Mouse (Mus musculus): ENCODE data around the gene Trank1. TPM values are rescaled to one million over a fixed set of nuclear protein-coding genes. Genes with fewer than 3 reads are reported as not detected.

The Trank1 gene
- polyA plus RNA-seq, 1 experiment from 2014 or later = 12.5 TPM

GRCm38 (mm10) chr9:111439836-111440201 lies 128.3 kb downstream of the Trank1 start:
- 57% methylated on average over 8 of the region's 8 CpGs for WGBS
- H3K27ac ChIP-seq (ENCODE audit: low read length) = no peak overlapping the region

DNA sequence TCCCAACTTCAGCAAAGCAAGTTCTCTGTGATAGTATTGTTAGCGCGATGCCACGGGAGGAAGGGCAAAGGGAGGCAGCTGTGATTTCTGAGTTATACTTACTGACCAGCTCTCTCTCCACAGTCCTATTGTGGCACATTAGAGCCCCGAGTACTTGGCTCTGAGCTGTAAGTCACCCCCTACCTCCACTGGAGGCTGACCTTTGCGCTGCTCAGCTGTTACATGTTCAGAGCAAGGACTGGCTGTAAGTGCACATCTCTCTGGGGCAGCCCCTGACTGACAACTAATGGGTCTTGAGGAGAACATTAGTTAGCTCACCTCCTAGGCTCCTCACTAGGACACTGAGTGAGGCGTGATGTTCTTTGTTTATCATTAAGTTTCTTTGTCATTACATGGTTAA lies 128.9 kb downstream of the Trank1 start:
- Histone ChIP-seq H3K4me3 (replicated peaks; ENCODE audit: low read length) (no peak overlapping the region), H3K27ac (ENCODE audit: low read length) (no peak overlapping the region), H3K9ac (replicated peaks; ENCODE audit: low read depth, low read length) (no peak overlapping the region), H3K4me2 (ENCODE audit: low read length) (0 out of 2 replicates have a peak overlapping the region, but pooled peaks have one; percentile 10), H3K27me3 (replicated peaks; ENCODE audit: control insufficient read depth, insufficient read depth, low read length) (peaks cover 4% of the 10 kb centered on the region; the same call in 1 of the 2 replicates), H3K36me3 (ENCODE audit: control insufficient read depth, insufficient read depth) (no peaks in the 10 kb centered on the region), H3K4me1 (replicated peaks; ENCODE audit: control insufficient read depth, insufficient read depth, low read length) (peaks cover 7% of the 10 kb centered on the region), H3K9me3 (ENCODE audit: control insufficient read depth, low read length) (no peaks in the 10 kb centered on the region)
- 86% methylated on average over 6 of the region's 6 CpGs for WGBS
- ATAC-seq = no peak

More at GRCm38 (mm10) chr9:111439836-111440201, 128.3 kb downstream of the Trank1 start:
- H3K9me3 ChIP-seq (ENCODE audit: control insufficient read depth, low read length) = no peaks in the 10 kb centered on the region
- peaks cover 4% of the 10 kb centered on the region; the same call in 1 of the 2 replicates for H3K27me3 ChIP-seq (replicated peaks; ENCODE audit: control insufficient read depth, insufficient read depth, low read length)
- peak overlapping the region; percentile 69 for H3K4me2 ChIP-seq (ENCODE audit: low read length)
- ATAC-seq = no peak
- H3K4me3 ChIP-seq (replicated peaks; ENCODE audit: low read length) = peak overlapping the region; percentile 55
- H3K4me1 ChIP-seq (replicated peaks; ENCODE audit: control insufficient read depth, insufficient read depth, low read length) = peaks cover 7% of the 10 kb centered on the region
- H3K36me3 ChIP-seq (ENCODE audit: control insufficient read depth, insufficient read depth) = no peaks in the 10 kb centered on the region
- no peak overlapping the region for H3K9ac ChIP-seq (replicated peaks; ENCODE audit: low read depth, low read length)

- 77% methylated on average over 2 of the region's 2 CpGs for WGBS
- H3K4me1 ChIP-seq (replicated peaks; ENCODE audit: control insufficient read depth, insufficient read depth, low read length) = peaks cover 7% of the 10 kb centered on the region
- ATAC-seq = no peak
Observed at GRCm38 (mm10) chr9:111441151-111441550, 129.6 kb downstream of the Trank1 start.

More at GRCm38 (mm10) chr9:111441151-111441550, 129.6 kb downstream of the Trank1 start:
- Histone ChIP-seq H3K4me2 (ENCODE audit: low read length) (no peak overlapping the region), H3K9ac (replicated peaks; ENCODE audit: low read depth, low read length) (no peak overlapping the region), H3K4me3 (replicated peaks; ENCODE audit: low read length) (no peak overlapping the region), H3K27ac (ENCODE audit: low read length) (no peak overlapping the region), H3K9me3 (ENCODE audit: control insufficient read depth, low read length) (no peaks in the 10 kb centered on the region), H3K27me3 (replicated peaks; ENCODE audit: control insufficient read depth, insufficient read depth, low read length) (peaks cover 4% of the 10 kb centered on the region; the same call in 1 of the 2 replicates), H3K36me3 (ENCODE audit: control insufficient read depth, insufficient read depth) (no peaks in the 10 kb centered on the region)

Other genes with a start within 250 kb of the Trank1 start
- 41.1 and 43.2 TPM in 2 replicates for gene Lrrfip2, start 194.1 kb upstream of the Trank1 start, polyA plus RNA-seq (2015; fragmentation: Nextera tagmentation; extraction: Ambion mirVana)
- gene Mlh1, start 39.9 kb upstream of the Trank1 start, polyA plus RNA-seq (2015; fragmentation: Nextera tagmentation; extraction: Ambion mirVana) = 30.0 and 32.2 TPM in 2 replicates
- 60.2 and 61.5 TPM in 2 replicates for gene Epm2aip1, start 39.8 kb upstream of the Trank1 start, polyA plus RNA-seq (2015; fragmentation: Nextera tagmentation; extraction: Ambion mirVana)
- 5.6 and 8.3 TPM in 2 replicates for gene Dclk3, start 127.3 kb downstream of the Trank1 start, polyA plus RNA-seq (2015; fragmentation: Nextera tagmentation; extraction: Ambion mirVana)